Mouse (Mus musculus) mouse embryonic stem cell (cell line): ENCODE results near the gene Trp73.

Experiments used
- in situ Hi-C, 2 experiments: fragments of 300-500 bp; cut with MboI; formaldehyde crosslinking; loops; 1 replicate in 1 of 2; 3 replicates in 1 of 2; pipeline ENCODE4 v1.14.3; 2019 to 2020; ENCODE audit warnings: low sequenced_read_pairs in 2 of 2, low pct_unique_long_range_greater_than_20kb in 1 of 2, mixed read lengths in 1 of 2; ENCODE audit not compliant: unreplicated experiment in 1 of 2

Trp73 gene

GRCm38 (mm10) chr4:154140182-154140212 is at the start of gene Trp73:
TSS of gene Trp73 (minus strand) at chr4:154140208.
- in situ Hi-C loops: no loop called here

GRCm38 (mm10) chr4:154188948-154189347 is 48.9 kb upstream of the Trp73 start:
- in situ Hi-C loops: no loop called here

DNA sequence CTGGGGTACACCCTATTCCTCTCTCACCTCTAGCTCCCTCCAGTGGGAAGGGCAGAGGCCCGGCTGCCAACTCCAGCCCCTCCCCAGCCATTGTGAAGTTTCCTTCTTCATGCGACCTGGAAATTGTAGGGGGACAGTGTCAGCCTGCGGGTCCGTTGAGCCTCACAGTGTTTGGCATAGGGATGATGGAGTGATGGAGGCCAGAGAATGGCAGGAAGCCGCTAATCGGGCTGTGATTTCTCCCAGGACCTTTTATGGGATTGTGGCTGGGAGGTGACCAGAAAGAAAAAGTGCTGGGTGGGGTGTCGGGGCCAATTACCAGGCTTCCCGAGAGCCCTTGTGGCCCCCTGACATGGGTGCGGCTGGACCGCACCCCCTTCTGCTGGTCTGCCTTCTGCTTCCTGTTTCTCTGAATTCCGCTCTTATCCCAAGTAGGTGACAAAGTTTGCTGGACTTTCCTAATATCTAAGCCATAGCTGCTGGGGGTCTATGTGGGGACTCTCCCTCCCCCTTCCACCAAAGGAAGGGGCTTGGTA is 46.1 kb upstream of the Trp73 start:
- in situ Hi-C loops: no loop called here

DNA sequence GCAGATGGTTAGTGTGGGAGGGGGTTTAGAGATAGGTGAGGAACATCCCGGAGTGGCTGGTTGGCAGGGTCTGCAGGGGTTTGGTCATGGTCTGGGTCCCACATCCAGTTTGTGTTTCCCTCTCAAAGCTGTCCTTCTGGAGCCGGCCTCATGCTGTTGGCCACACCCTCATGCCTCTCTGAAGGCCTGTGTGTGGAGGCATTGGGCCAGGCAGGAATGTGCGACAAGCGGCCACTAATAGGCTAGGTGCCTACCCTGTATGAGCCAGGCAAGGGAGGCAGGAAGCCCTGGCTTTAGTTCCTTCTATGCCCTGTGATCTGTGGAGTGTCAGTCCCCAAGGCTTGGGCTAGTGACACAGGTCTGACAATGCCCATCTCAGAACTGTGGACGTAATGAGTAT is 45.0 kb upstream of the Trp73 start:
- in situ Hi-C loops: no loop called here

DNA sequence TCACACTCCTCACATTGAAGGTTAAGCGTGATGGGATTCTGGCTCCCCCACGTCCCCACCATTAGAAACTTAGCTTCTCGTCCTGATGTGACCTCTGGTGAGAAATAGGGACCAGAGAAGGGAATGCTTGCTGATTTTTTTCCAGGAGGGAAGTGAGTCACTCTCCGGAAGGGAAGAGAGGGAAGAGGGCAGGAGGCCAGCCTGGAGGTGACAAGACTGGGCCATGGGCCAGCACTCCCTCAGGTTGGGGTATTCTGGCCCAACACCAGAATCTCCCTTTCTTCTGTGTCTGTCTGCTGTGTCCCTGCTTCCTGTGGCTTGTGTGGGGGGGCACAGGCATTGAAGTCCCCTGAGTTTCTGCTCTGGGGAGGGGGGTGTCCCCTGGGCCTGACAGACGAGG is 43.6 kb upstream of the Trp73 start:
- in situ Hi-C loops: no loop called here

GRCm38 (mm10) chr4:154181001-154181400 is 41.0 kb upstream of the Trp73 start:
- in situ Hi-C loops: no loop called here

- in situ Hi-C loops: no loop called here
Observed at GRCm38 (mm10) chr4:154177257-154177656, 37.2 kb upstream of the Trp73 start.

- in situ Hi-C loops: no loop called here
Observed at GRCm38 (mm10) chr4:154171931-154172604, 32.1 kb upstream of the Trp73 start.

DNA sequence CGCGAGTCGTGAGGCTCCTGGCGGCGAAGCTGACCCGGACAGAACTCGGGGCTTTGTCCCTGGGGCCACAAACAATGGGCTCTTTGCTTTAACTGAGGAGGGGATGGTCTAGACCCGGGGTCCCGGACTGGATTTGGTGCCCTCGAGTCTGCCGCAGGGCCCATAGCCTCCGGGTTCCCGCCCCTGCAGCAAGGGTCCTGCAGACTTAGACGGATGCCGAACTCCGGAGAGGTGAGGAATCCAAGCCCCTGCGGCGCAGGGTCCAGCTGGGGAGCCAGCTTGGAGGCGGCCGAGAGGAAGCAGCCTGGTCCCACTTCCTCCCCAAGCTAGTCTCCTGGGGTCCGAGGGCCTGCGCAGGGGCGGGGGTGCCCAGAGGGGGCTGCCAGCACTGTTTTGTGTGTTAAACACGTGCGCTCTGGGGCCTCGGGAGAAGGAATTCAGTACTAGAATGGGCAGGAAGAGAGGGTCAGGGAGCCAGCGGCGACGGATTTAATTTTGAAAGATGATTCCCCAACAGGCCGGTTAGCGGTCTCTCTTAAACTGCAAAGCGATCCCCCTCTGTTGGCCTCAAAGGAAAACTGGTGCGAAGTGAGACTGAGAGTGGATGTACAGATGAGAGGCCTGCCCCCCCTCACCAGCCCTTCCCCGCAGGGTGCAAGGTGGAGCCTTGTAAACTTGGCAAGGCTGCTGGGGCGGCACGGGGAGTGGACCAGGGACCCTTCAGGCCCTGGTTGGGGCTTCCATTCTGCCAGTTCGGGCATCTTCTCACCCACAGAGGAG is 31.3 kb upstream of the Trp73 start:
- in situ Hi-C loops: no loop called here

GRCm38 (mm10) chr4:154170506-154171150 is 30.6 kb upstream of the Trp73 start, which contains the start of gene Megf6:
TSS of gene Megf6 (plus strand) at chr4:154170730.
- in situ Hi-C loops: no loop called here

DNA sequence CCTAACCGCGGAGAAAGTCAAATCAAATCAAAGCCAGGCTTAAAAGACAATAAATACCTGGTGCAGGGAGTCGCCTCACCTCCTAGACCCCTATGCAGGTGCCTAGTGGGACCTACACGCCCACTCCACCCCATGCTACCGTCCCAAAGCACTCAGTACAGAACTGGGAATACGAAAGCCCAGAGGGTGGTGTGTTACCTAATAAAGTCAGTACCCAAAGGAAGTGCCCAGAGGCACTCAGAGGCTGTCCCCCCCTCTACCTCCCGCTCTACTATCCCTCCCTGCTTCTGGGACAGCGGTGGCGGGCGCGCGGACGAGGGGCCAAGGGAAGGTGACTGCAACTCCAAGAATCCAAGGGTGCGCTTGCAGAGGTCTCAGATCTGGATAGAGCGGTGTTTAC is 30.0 kb upstream of the Trp73 start:
- in situ Hi-C loops: no loop called here

DNA sequence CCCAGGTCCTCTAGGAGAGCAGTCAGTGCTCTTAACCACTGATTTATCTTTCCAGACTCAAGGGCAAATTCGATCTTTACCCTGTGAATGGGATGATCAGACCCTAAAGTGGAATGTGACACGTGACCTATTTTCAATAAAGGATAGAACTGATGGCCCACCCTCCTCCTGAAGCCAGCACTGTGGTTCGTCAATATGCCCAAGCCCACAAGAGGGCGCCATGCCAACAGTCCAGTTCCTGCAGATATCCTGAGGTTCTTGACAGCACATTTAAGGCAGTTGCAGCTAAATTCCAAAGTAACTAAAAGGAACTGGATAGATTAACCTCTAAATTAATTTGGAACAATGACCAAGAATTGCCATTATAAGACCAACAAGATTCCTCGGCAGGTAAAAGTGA is 27.0 kb upstream of the Trp73 start:
- in situ Hi-C loops: loop anchor here in 1 of 2 experiments (5.0 kb wide), 1 partner anchor 40 kb away; no protein-coding TSS in a partner anchor

GRCm38 (mm10) chr4:154163296-154163695 is 23.3 kb upstream of the Trp73 start:
- in situ Hi-C loops: no loop called here

GRCm38 (mm10) chr4:154160538-154161390 is 20.8 kb upstream of the Trp73 start, which contains the start of gene Tprgl:
TSS of gene Tprgl (minus strand) at chr4:154160666.
- in situ Hi-C loops: no loop called here

DNA sequence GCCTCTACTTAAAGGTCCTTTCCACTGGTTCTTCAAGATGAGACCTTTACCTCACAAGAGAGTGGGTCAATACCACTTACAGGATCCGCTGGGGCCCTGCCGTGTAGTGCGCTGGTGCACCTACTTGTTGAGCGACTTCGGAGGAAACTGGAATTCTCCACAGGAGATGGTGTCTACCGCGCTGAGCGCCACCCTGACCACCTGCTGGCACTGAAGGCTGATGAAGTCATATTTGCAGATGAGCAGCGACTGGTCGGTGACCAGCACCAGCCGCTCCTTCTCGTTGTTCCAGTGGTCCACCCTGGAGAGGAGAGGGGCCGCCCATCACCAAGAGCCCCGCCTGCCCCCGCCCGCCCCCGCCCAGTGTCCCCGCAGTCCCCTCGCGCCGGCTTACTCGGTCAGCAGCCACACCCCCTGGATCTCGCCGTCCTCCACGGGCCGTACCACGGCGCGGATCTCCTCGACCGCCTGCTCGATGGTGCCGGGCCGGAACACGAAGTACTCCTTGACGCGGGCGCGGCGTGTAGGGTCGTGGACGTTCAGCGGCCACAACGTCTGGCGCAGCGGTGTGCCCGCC is 20.0 kb upstream of the Trp73 start:
- in situ Hi-C loops: no loop called here

- in situ Hi-C loops: no loop called here
Observed at GRCm38 (mm10) chr4:154159002-154159401, 19.0 kb upstream of the Trp73 start.

DNA sequence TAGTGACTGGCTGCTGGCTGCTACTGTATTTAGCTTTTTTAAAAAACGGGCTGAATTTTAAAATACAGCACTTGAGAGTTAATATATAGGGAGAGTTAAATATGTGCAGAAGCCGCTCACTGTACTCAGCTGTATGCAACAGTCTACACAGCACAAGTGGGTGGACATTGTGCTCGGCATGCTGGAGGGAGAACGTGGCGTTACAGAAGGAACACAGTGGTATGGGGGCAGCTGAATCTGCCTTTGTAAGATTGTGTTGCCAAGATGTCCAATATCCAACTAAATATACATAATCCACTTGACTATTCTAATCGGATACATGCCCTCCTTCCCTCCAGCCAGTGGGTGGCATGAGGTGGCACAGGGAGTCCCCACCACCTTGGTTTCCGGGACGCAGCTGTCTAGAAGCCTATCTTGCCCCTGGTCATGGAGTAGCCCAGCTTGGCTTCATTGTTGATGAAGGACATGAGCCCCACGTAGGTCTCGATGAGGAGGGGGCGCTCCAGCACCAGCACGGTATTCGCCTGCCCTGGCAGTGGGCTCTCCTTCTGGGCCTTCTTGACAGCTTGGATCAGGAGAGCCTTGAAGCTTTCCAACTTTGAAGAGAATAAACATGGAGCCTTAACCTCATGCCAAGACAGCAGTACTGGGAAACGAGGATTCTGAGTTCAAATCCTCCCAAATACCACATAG is 18.1 kb upstream of the Trp73 start:
- in situ Hi-C loops: no loop called here

DNA sequence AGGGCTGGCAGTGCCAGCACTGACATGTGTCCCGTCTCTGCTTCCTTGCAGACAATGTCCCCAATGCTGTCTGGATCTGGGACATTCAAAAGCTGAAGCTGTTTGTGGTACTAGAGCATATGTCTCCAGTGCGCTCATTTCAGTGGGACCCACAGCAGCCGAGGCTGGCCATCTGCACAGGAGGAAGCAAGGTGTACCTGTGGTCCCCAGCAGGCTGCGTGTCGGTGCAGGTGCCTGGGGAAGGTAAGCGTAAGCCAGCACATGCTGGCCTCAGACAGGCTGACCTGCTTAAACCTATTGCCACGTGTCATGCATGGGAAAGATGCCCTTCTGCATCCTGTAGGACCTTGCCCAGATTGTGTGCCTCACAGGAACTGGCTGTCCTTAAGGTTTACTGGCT is 16.0 kb upstream of the Trp73 start:
- in situ Hi-C loops: no loop called here
